Comparison of ENCODE assay signal across 18 mouse cellular contexts in the genomic region with DNA sequence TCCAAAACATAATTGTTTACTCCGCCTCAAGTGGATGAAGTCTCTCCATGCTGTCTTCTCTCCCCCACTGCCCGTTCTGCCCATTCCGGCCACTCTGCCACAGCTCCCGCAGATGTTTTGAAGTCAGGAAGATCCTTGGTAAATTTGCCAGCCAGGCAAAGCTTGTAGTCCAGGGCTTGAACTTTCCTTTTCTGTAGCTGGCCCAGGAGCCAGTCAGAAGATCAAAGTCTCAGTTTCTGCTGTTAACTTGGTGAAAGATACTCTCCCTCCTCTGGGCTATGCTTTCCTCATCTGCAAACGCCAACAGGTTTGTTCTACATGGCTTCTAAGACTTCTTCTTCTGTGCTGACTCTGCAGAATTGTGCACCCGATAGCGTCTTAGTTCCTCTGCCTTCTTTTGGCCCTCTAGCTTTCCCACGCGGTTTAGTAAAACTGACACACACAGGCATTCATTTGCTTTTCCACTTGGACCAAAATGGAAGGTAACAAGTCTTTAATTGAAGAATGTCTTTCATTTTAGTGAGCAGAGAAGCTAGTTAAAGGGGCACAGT. TPM values are rescaled to one million over a fixed set of nuclear protein-coding genes. Genes with fewer than 3 reads are reported as not detected.
DNase-seq lines count a peak whose midpoint lies in the region; ATAC-seq and TF ChIP-seq lines count a peak whose summit lies in the region.
"Had no signal": no experiment of that assay in that cellular context is flagged by ENCODE, and none has a peak within 500 bp of the region (broad histone marks: within the 10 kb centered on the region; RNA-seq: fewer than 3 reads in every experiment).

No protein-coding gene starts in this region.

- H3K4me3 ChIP-seq in intestine, embryonic 14.5 days (ENCODE audit: low read depth, low read length), result no peak overlapping the region
- H3K4me3 ChIP-seq in intestine, postnatal 0 days (ENCODE audit: low read depth, low read length), result no peak overlapping the region
- no peak overlapping the region for H3K4me3 ChIP-seq in neural tube, embryonic 12.5 days
- no peak overlapping the region for H3K4me3 ChIP-seq in neural tube, embryonic 15.5 days (replicated peaks)
- no peak overlapping the region for H3K4me3 ChIP-seq in thymus, adult 2 months (ENCODE audit: control insufficient read depth, insufficient read depth, low read length)
- H3K4me3 ChIP-seq: hindbrain, embryonic 15.5 days; midbrain, embryonic 10.5 days had no signal

- H3K9ac ChIP-seq in intestine, embryonic 14.5 days (ENCODE audit: low read length), result no peak overlapping the region
- no peak overlapping the region for H3K9ac ChIP-seq in intestine, postnatal 0 days (ENCODE audit: low read depth, low read length)
- no peak overlapping the region for H3K9ac ChIP-seq in neural tube, embryonic 12.5 days
- no peak overlapping the region for H3K9ac ChIP-seq in neural tube, embryonic 15.5 days (replicated peaks)
- H3K9ac ChIP-seq: hindbrain, embryonic 15.5 days had no signal

- H3K4me2 ChIP-seq in intestine, embryonic 14.5 days (ENCODE audit: low read length), result no peak overlapping the region
- no peak overlapping the region; the same call in 1 of the 2 replicates for H3K4me2 ChIP-seq in intestine, postnatal 0 days (replicated peaks; ENCODE audit: low read depth)
- H3K4me2 ChIP-seq in neural tube, embryonic 12.5 days (replicated peaks), result 0 out of 2 replicates have a peak overlapping the region, but pooled peaks have one; percentile 14
- H3K4me2 ChIP-seq in neural tube, embryonic 15.5 days, result no peak overlapping the region
- H3K4me2 ChIP-seq: hindbrain, embryonic 15.5 days had no signal

- 57% methylated on average over 9 of the region's 9 CpGs for WGBS in intestine, embryonic 14.5 days
- WGBS in intestine, postnatal 0 days, result 65% methylated on average over 9 of the region's 9 CpGs
- WGBS in neural tube, embryonic 12.5 days, result 85% methylated on average over 9 of the region's 9 CpGs
- 79% methylated on average over 9 of the region's 9 CpGs for WGBS in neural tube, embryonic 15.5 days
- 47% methylated on average over 9 of the region's 9 CpGs for WGBS in thymus, adult 2 months

- no peak for DNase-seq in intestine, embryonic 14.5 days (ENCODE audit: low spot score)
- DNase-seq in kidney, postnatal 36 days, result peak; percentile 32 to 38
- DNase-seq in thymus, adult 2 months, result no peak
- DNase-seq in adrenal gland, adult 18-20 months (ENCODE audit: low spot score in 2 of 2), result no peak
- DNase-seq: B cell, adult 2 months had no signal

- H3K4me1 ChIP-seq in intestine, embryonic 14.5 days (replicated peaks; ENCODE audit: control insufficient read depth, insufficient read depth, low read length), result peaks cover 18% of the 10 kb centered on the region
- no peaks in the 10 kb centered on the region for H3K4me1 ChIP-seq in intestine, postnatal 0 days (replicated peaks; ENCODE audit: control insufficient read depth, insufficient read depth, low read length)
- H3K4me1 ChIP-seq in neural tube, embryonic 12.5 days, result peaks cover 23% of the 10 kb centered on the region
- H3K4me1 ChIP-seq in neural tube, embryonic 15.5 days, result peaks cover 29% of the 10 kb centered on the region
- no peaks in the 10 kb centered on the region for H3K4me1 ChIP-seq in thymus, adult 2 months (replicated peaks; ENCODE audit: control insufficient read depth, insufficient read depth, low read length)

- TF ChIP-seq CTCF in intestine, postnatal 0 days (IDR thresholded peaks at IDR 0.05; ENCODE audit: low read depth), result no peak
- no peak for TF ChIP-seq CTCF in thymus, adult 2 months (IDR thresholded peaks at IDR 0.05; ENCODE audit: borderline replicate concordance, control insufficient read depth, extremely low read depth, insufficient read depth, low read length, poor library complexity)

- H3K36me3 ChIP-seq in intestine, embryonic 14.5 days (ENCODE audit: control insufficient read depth, insufficient read depth, low read length), result no peaks in the 10 kb centered on the region
- no peaks in the 10 kb centered on the region for H3K36me3 ChIP-seq in intestine, postnatal 0 days (ENCODE audit: control insufficient read depth, insufficient read depth)
- H3K36me3 ChIP-seq in neural tube, embryonic 12.5 days, result no peaks in the 10 kb centered on the region
- H3K36me3 ChIP-seq in neural tube, embryonic 15.5 days, result no peaks in the 10 kb centered on the region
- no peaks in the 10 kb centered on the region for H3K36me3 ChIP-seq in thymus, adult 2 months (ENCODE audit: control insufficient read depth, insufficient read depth, low read length)
- H3K36me3 ChIP-seq: hindbrain, embryonic 15.5 days; midbrain, embryonic 10.5 days had no signal

- 0 out of 2 replicates have a peak, but pooled peaks cover 5% of the 10 kb centered on the region for H3K9me3 ChIP-seq in intestine, embryonic 14.5 days (ENCODE audit: control insufficient read depth, low read length)
- H3K9me3 ChIP-seq in intestine, postnatal 0 days (ENCODE audit: control insufficient read depth), result no peaks in the 10 kb centered on the region
- H3K9me3 ChIP-seq in neural tube, embryonic 12.5 days, result peaks cover 10% of the 10 kb centered on the region; the same call in 1 of the 2 replicates
- H3K9me3 ChIP-seq in neural tube, embryonic 15.5 days (replicated peaks), result no peaks in the 10 kb centered on the region
- H3K9me3 ChIP-seq: hindbrain, embryonic 15.5 days; midbrain, embryonic 10.5 days had no signal

- ATAC-seq in intestine, embryonic 14.5 days (replicated peaks; ENCODE audit: low FRiP score, low TSS enrichment, low read depth), result no peak
- no peak for ATAC-seq in intestine, postnatal 0 days
- no peak for ATAC-seq in neural tube, embryonic 12.5 days (ENCODE audit: low FRiP score, low read depth)
- ATAC-seq in neural tube, embryonic 15.5 days (ENCODE audit: low FRiP score), result no peak
- ATAC-seq in erythroid progenitor cell, adult 5-6 weeks (replicated peaks; ENCODE audit: low FRiP score, poor library complexity, severe bottlenecking), result no peak
- ATAC-seq: forebrain, embryonic 16.5 days had no signal

- H3K27me3 ChIP-seq in intestine, embryonic 14.5 days (replicated peaks; ENCODE audit: control insufficient read depth, insufficient read depth, low read length), result no peaks in the 10 kb centered on the region
- H3K27me3 ChIP-seq in intestine, postnatal 0 days (replicated peaks; ENCODE audit: control insufficient read depth, insufficient read depth, low read length), result peaks cover 8% of the 10 kb centered on the region; the same call in 1 of the 2 replicates
- no peaks in the 10 kb centered on the region for H3K27me3 ChIP-seq in neural tube, embryonic 12.5 days (replicated peaks)
- H3K27me3 ChIP-seq in neural tube, embryonic 15.5 days (replicated peaks), result no peaks in the 10 kb centered on the region
- no peaks in the 10 kb centered on the region; the same call in 1 of the 2 replicates for H3K27me3 ChIP-seq in thymus, adult 2 months (ENCODE audit: control insufficient read depth, insufficient read depth, low read length)
- H3K27me3 ChIP-seq: hindbrain, embryonic 15.5 days had no signal

- peak overlapping the region; percentile 19 for H3K27ac ChIP-seq in intestine, embryonic 14.5 days (ENCODE audit: low read depth)
- H3K27ac ChIP-seq in intestine, postnatal 0 days (ENCODE audit: low read depth, low read length), result no peak overlapping the region
- no peak overlapping the region for H3K27ac ChIP-seq in neural tube, embryonic 12.5 days
- H3K27ac ChIP-seq in neural tube, embryonic 15.5 days (replicated peaks), result no peak overlapping the region
- no peak overlapping the region for H3K27ac ChIP-seq in thymus, adult 2 months (ENCODE audit: control insufficient read depth, insufficient read depth, low read length)
- H3K27ac ChIP-seq: hindbrain, embryonic 15.5 days; midbrain, embryonic 10.5 days had no signal

- no peak for TF ChIP-seq POLR2A in thymus, adult 2 months (IDR thresholded peaks at IDR 0.05; ENCODE audit: control insufficient read depth, extremely low read depth, insufficient read depth, low read length, poor library complexity)

RNA-seq across cellular contexts. Expression of gene Hoxb1, which starts 47.5 kb away (rescaled TPM):
- 0.36 and 0.42 TPM in 2 replicates for polyA plus RNA-seq in intestine, embryonic 14.5 days (2014; fragmentation: Nextera tagmentation; extraction: Ambion mirVana)
- polyA plus RNA-seq in intestine, postnatal 0 days (2015; fragmentation: Nextera tagmentation; extraction: Ambion mirVana), result not detected in 2 replicates
- 8.1 and 8.8 TPM in 2 replicates for polyA plus RNA-seq in neural tube, embryonic 12.5 days (2016; fragmentation: Nextera tagmentation; extraction: Ambion mirVana)
- polyA plus RNA-seq in neural tube, embryonic 15.5 days (2015; fragmentation: Nextera tagmentation; extraction: Ambion mirVana), result 0.38 and 0.65 TPM in 2 replicates
- not detected in 2 replicates for polyA plus RNA-seq in thymus, adult 2 months (2012; rRNA removed)
- total RNA-seq in adrenal gland, adult 18-20 months (2021), result not detected
- total RNA-seq in erythroid progenitor cell, adult 5-6 weeks (2015; ENCODE audit: low replicate concordance), result not detected in 2 replicates
- not detected in 2 replicates for total RNA-seq in erythroid progenitor cell, adult 5-6 weeks (2017; ENCODE audit: low replicate concordance)
- total RNA-seq: adrenal gland, adult 8-10 months; gastrocnemius, adult 18-20 months; heart, adult 18-20 months; heart, postnatal 10 days; left cerebral cortex, adult 18-20 months had no signal
- polyA plus RNA-seq: cortical plate, adult 2 months; forebrain, embryonic 16.5 days had no signal

RNA-seq across cellular contexts. Expression of gene Skap1, which starts 51.4 kb away (rescaled TPM):
- 0.87 and 1.7 TPM in 2 replicates for polyA plus RNA-seq in intestine, embryonic 14.5 days (2014; fragmentation: Nextera tagmentation; extraction: Ambion mirVana)
- 0.46 and 0.52 TPM in 2 replicates for polyA plus RNA-seq in intestine, postnatal 0 days (2015; fragmentation: Nextera tagmentation; extraction: Ambion mirVana)
- polyA plus RNA-seq in neural tube, embryonic 12.5 days (2016; fragmentation: Nextera tagmentation; extraction: Ambion mirVana), result 2.2 and 2.8 TPM in 2 replicates
- 7.9 and 24.2 TPM in 2 replicates for polyA plus RNA-seq in neural tube, embryonic 15.5 days (2015; fragmentation: Nextera tagmentation; extraction: Ambion mirVana)
- 183 and 205 TPM in 2 replicates for polyA plus RNA-seq in thymus, adult 2 months (2012; rRNA removed)
- total RNA-seq in adrenal gland, adult 18-20 months (2021), result 1 to 10 TPM; 7.6 to 8.8 TPM
- 7.2 and 9.6 TPM in 2 replicates for total RNA-seq in erythroid progenitor cell, adult 5-6 weeks (2015; ENCODE audit: low replicate concordance)
- 3.2 and 3.3 TPM in 2 replicates for total RNA-seq in erythroid progenitor cell, adult 5-6 weeks (2017; ENCODE audit: low replicate concordance)
- total RNA-seq: gastrocnemius, adult 18-20 months had no signal

Comparison
In these comparisons a context has a peak if more than half of its experiments do, and no peak if none do; other contexts are left out.
1. DNase-seq: peak in kidney, postnatal 36 days (2 of 2); none in intestine, embryonic 14.5 days (single experiment), thymus, adult 2 months (single experiment) and adrenal gland, adult 18-20 months (0 of 2).